Mouse (Mus musculus) embryonic stem cell, embryonic (primary cell): ENCODE results near the gene Uckl1.

ENCODE experiments used
- CTCF ChIA-PET, 4 experiments: fragments of 300-600 bp in 2 of 4; fragments of 350-600 bp in 2 of 4; sonication (Branson Sonifier 250); formaldehyde crosslinking; loops; one replicate each; lab custom pipeline; 2022; ENCODE audit warnings: inconsistent platforms in 2 of 4; lab: Charles Lee
- POLR2A ChIA-PET, 4 experiments: fragments of 300-600 bp in 2 of 4; fragments of 350-600 bp in 2 of 4; sonication (Branson Sonifier 250); formaldehyde crosslinking; loops; one replicate each; lab custom pipeline; 2022; ENCODE audit warnings: antibody characterized with exemption in 4 of 4, inconsistent platforms in 1 of 4; lab: Charles Lee

Gene Uckl1

GRCm38 (mm10) chr2:181570375-181570774 lies 14.3 kb downstream of the Uckl1 start:
- POLR2A ChIA-PET, result interaction anchor here (0.7 to 2.9 kb wide), 8 partner anchors 9 to 60 kb away, joined by 3 to 17 read pairs (median 4); partner anchors contain the start of gene Dnajc5 (in 1 of the 4)

DNA sequence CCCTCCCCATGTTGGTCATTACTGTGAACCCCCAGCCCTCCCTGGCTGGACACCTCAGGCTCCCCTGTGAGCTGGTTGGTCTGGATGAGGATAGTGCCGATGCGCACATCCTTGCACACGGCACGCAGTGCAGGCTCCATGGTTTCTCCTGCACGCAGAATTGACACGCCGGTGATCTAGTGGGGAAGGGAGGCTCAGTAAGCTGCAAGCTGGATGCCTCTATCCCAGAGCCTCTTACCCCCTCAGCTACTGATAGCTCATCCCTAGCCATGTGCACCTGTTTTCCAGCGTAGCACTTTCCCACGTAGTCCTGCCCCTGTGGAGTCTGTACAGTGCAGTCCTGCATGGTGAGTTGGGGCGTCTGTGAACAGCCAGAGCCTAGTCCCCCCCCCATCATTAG lies 14.8 kb downstream of the Uckl1 start:
- POLR2A ChIA-PET, result interaction anchor here in 3 of 4 experiments (1.0 to 2.9 kb wide), 9 partner anchors 8 to 60 kb away, joined by 3 to 20 read pairs (median 6); partner anchors contain the start of gene Dnajc5 (in 1 of the 3)
- CTCF ChIA-PET, result interaction anchor here in 3 of 4 experiments (0.7 to 3.1 kb wide), 7 partner anchors 10 to 109 kb away, joined by 3 to 28 read pairs (median 9); no protein-coding TSS in a partner anchor

More at GRCm38 (mm10) chr2:181570375-181570774, 14.3 kb downstream of the Uckl1 start:
- CTCF ChIA-PET, result interaction anchor here in 3 of 4 experiments (0.6 to 3.1 kb wide), 3 partner anchors 10 to 321 kb away, joined by 5 to 28 read pairs (median 5); no protein-coding TSS in a partner anchor

DNA sequence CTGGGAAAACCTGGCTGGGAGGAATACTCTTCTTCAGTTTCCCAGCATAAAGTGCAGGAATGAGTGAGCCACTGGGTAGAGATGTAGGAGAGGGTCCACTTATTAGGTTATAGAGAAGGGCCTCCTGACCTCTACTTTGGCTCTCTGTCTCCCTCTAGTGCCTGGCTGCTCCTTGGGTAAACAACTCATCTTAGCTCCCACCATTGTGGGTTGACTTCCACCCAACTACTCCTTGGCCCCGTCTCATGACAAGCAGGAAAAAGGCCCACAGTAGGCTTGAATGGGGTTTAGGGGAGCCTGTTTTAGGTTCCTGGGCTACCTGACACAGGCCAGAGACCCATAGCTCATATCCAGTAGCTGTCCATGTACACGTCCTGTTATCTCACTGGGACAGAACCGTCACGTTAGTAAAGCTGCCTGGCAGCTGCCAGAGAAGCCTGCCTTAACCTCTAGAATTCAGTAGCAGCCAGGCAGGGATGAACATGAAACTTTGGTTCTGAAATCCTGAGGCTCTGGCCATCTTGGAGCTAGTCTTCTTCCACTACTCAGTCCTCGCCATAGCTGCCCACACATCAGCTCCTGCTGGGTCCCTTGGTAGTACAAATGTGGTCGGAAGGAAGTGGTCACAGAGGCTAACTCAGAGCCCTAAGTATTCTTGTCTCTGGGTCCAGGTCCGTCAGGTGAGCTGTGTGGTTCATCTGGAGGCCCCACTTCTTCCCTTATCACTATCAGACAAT lies 16.3 kb downstream of the Uckl1 start:
- ChIA-PET CTCF (interaction anchor here (0.6 to 3.1 kb wide), 67 partner anchors 8 to 520 kb away, joined by 3 to 28 read pairs (median 4); partner anchors contain the start of genes Dnajc5 (in 1 of the 4), Samd10 (in 1 of the 4), Tcea2 (in 1 of the 4) and Tpd52l2 (in 1 of the 4)), POLR2A (interaction anchor here (0.6 to 2.9 kb wide), 27 partner anchors 9 to 187 kb away, joined by 3 to 20 read pairs (median 5); partner anchors contain the start of genes Dnajc5 (in 2 of the 4) and Samd10 (in 1 of the 4))

GRCm38 (mm10) chr2:181567338-181567737 lies 17.4 kb downstream of the Uckl1 start:
- POLR2A ChIA-PET, result interaction anchor here (0.6 to 2.5 kb wide), 11 partner anchors 8 to 167 kb away, joined by 3 to 20 read pairs (median 4); partner anchors contain the start of gene Dnajc5 (in 1 of the 4)
- CTCF ChIA-PET, result interaction anchor here (0.6 to 3.1 kb wide), 22 partner anchors 9 to 714 kb away, joined by 3 to 28 read pairs (median 6); partner anchors contain the start of genes Dnajc5 (in 1 of the 4) and Helz2 (in 1 of the 4)

DNA sequence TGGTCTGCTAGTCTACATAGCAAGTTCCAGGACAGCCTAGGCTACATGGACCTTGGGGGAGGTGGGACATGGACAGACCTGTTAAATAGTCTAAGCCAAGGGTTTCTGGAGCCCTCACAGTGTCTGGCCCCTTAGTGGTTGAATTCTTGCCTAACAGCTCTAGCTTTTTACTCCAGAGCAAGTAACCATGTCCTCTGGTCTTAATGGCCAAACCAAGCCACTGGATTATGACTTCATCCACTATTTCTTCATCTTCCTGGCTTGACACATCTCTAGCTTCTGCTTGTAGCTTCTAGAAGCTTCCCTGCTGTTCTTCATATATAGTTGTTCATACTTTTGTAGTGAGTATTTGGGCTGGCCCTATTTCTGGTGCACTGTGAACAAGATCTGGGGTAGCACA lies 30.9 kb downstream of the Uckl1 start:
- ChIA-PET CTCF (interaction anchor here in 3 of 4 experiments (0.6 to 2.0 kb wide), 5 partner anchors 9 to 31 kb away, joined by 3 to 15 read pairs (median 5); no protein-coding TSS in a partner anchor), POLR2A (interaction anchor here in 3 of 4 experiments (0.6 to 3.8 kb wide), 12 partner anchors 8 to 140 kb away, joined by 4 to 17 read pairs (median 5); partner anchors contain the start of genes Dnajc5 (in 1 of the 3) and Tpd52l2 (in 1 of the 3))

DNA sequence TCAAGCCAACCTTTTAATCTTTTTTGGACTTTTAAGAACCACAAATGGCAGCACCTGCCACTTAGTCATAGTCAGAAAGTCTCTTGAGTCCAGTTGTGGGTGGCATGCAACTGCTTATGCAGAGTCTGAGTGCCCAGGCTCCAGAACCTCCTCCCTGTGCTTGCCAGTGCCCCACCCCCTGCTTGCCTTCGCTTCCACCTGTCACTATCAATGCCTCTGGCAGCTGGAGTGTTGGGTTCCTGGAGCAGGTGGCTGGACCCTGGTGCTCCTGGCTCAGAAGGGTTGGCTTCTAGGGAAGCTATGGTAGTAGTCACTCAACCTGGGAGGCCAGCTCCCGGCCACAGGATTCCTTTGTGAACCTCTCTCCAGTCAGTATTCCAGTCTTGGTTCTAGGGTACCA lies 34.5 kb downstream of the Uckl1 start:
- ChIA-PET POLR2A (interaction anchor here in 2 of 4 experiments (0.8 to 2.7 kb wide), 4 partner anchors 8 to 51 kb away, joined by 3 to 8 read pairs (median 4); partner anchors contain the start of gene Dnajc5 (in 1 of the 2)), CTCF (interaction anchor here in 3 of 4 experiments (0.8 to 2.0 kb wide), 5 partner anchors 11 to 28 kb away, joined by 3 to 5 read pairs (median 3); no protein-coding TSS in a partner anchor)

DNA sequence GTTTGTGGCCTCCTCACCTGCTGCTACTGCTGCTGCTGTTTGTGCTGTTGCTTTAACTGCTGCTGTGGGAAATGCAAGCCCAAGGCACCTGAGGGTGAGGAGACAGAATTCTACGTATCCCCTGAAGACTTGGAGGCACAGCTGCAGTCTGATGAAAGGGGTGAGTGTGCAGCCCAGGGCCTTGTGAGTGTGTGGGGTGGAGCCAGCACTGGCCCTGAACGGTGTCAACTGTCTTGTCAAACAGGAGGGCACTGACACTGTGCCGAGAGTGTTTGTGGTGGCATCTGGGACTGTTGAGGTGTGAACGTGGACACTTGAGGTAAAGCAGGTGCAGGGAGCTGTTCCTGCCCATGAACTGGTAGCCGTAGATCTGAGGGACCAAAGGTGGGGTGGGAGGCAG lies 36.0 kb downstream of the Uckl1 start:
- POLR2A ChIA-PET, result interaction anchor here in 1 of 4 experiments (0.9 to 1.0 kb wide), 2 partner anchors 18 to 28 kb away, joined by 3 read pairs; partner anchors contain the start of gene Dnajc5

GRCm38 (mm10) chr2:181548227-181548626 lies 36.5 kb downstream of the Uckl1 start:
- CTCF ChIA-PET, result interaction anchor here in 1 of 4 experiments (1.2 kb wide), 1 partner anchor 20 kb away, joined by 6 read pairs; no protein-coding TSS in a partner anchor
- POLR2A ChIA-PET, result interaction anchor here in 1 of 4 experiments (0.9 to 1.0 kb wide), 2 partner anchors 17 to 28 kb away, joined by 3 read pairs; partner anchors contain the start of gene Dnajc5

More for the DNA sequence above, 36.0 kb downstream of the Uckl1 start:
- CTCF ChIA-PET, result interaction anchor here in 1 of 4 experiments (1.5 to 2.0 kb wide), 2 partner anchors 9 to 20 kb away, joined by 3 to 5 read pairs; no protein-coding TSS in a partner anchor

GRCm38 (mm10) chr2:181546142-181546541 lies 38.5 kb downstream of the Uckl1 start:
- CTCF ChIA-PET, result interaction anchor here in 3 of 4 experiments (0.6 to 1.9 kb wide), 4 partner anchors 12 to 176 kb away, joined by 3 to 8 read pairs (median 4); no protein-coding TSS in a partner anchor
- POLR2A ChIA-PET, result interaction anchor here in 1 of 4 experiments (1.3 to 2.0 kb wide), 4 partner anchors 9 to 28 kb away, joined by 3 to 7 read pairs (median 4); no protein-coding TSS in a partner anchor

DNA sequence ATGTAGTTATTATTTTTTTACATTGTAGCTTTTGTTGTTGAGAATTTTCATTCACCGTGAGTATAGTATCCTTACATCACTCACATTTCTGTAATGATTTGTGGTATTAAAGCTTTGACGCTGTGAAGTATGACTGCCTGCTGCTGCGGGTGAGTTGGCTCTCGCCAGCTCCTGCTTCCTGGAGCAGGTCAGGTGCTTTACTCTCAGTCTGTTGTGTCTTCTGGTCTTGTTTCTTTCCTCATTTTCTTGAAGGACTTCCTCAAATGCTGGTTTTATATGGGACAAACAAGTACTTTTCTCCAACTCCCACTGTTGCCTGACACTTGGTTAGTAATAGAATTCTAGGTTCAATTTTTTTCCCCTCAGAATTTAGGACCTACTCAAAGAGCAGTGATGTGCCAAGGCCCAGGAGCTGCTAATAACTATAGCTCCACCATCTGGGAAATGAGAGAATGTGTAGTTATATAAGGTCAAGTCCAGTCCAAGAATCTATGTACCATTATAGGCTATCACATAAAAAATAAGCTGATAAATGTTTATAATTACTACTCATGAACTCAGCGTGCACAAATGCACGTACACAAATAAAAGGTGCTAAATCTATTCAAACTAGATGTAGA lies 42.8 kb downstream of the Uckl1 start:
- ChIA-PET POLR2A (interaction anchor here in 2 of 4 experiments (0.6 to 2.6 kb wide), 9 partner anchors 9 to 157 kb away, joined by 3 to 9 read pairs (median 3); partner anchors contain the start of gene Dnajc5 (in 2 of the 2)), CTCF (interaction anchor here in 2 of 4 experiments (0.6 to 2.2 kb wide), 3 partner anchors 27 to 137 kb away, joined by 3 to 11 read pairs (median 3); no protein-coding TSS in a partner anchor)

GRCm38 (mm10) chr2:181537444-181538047 lies 47.1 kb downstream of the Uckl1 start:
- ChIA-PET CTCF (interaction anchor here in 2 of 4 experiments (0.7 to 2.6 kb wide), 8 partner anchors 15 to 350 kb away, joined by 3 to 10 read pairs (median 3); partner anchors contain the start of genes Dnajc5 (in 1 of the 2) and Ppdpf (in 1 of the 2)), POLR2A (interaction anchor here (0.6 to 2.1 kb wide), 15 partner anchors 15 to 173 kb away, joined by 3 to 17 read pairs (median 4); partner anchors contain the start of genes Dnajc5 (in 3 of the 4), Abhd16b (in 1 of the 4) and Zgpat (in 1 of the 4))

DNA sequence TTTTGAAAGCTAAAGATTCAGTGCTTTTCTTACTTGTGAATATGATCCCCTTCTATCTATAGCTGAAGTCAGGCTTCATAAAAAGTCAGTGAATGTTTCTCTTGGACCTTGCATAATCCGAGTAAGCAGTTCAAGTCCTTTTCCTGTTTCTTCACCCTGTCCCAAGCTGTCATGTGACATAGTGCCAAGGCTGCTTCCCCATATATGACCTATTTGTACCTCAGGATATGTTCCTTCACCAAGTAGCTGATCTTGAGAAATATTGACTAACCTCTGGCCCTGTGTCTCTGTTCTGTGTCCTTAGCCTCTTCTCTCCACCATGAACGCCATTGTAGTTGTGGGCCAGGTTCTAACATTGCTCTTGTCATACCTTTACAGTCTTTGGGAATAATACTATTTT lies 48.3 kb downstream of the Uckl1 start:
- POLR2A ChIA-PET, result interaction anchor here in 1 of 4 experiments (0.8 to 3.2 kb wide), 3 partner anchors 14 to 166 kb away, joined by 3 to 11 read pairs (median 4); no protein-coding TSS in a partner anchor
- CTCF ChIA-PET, result interaction anchor here in 2 of 4 experiments (1.3 to 2.6 kb wide), 2 partner anchors 13 to 14 kb away, joined by 6 to 10 read pairs; no protein-coding TSS in a partner anchor

DNA sequence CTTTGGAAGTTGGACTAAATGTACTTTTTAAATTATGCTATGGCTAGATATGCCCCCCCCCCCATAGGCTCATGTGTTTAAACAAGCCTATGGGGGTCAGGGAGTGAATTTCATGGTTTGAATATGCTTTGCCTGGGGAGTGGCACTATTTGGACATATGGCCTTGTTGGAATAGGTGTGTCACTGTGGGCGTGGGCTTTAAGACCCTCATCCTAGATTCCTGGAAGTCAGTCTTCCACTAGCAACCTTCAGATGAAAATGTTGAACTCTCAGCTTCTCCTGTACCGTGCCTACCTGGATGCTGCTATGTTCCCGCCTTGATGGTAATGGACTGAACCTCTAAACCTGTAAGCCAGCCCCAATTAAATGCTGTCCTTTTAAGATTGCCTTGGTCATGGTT lies 52.1 kb downstream of the Uckl1 start:
- ChIA-PET POLR2A (interaction anchor here in 2 of 4 experiments (0.5 to 6.0 kb wide), 13 partner anchors 8 to 89 kb away, joined by 3 to 46 read pairs (median 8); partner anchors contain the start of genes Dnajc5 (in 2 of the 2) and Tpd52l2 (in 2 of the 2)), CTCF (interaction anchor here in 2 of 4 experiments (0.6 to 2.7 kb wide), 4 partner anchors 10 to 516 kb away, joined by 4 to 12 read pairs (median 8); no protein-coding TSS in a partner anchor)

DNA sequence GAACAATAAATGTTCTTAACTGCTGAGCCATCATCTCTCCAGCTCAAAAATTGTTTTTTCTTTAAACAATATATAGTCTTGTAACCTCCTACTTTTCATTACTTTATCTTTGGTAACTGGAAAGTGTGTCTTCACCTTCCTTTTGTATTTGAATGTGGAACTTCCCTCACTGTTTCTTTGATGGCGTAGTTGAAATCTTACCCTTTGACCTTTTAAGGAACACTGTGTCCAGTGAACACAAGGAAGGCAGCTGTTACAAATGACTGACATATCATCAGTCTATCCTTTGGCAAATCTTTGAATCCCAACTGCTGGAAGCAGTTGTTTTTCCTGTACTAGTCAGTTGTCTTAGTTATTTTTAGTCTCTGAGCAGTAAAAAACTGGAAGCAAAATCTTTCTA lies 55.6 kb downstream of the Uckl1 start:
- ChIA-PET POLR2A (interaction anchor here in 3 of 4 experiments (0.8 to 6.0 kb wide), 10 partner anchors 8 to 52 kb away, joined by 3 to 46 read pairs (median 3); partner anchors contain the start of genes Dnajc5 (in 3 of the 3) and Tpd52l2 (in 1 of the 3)), CTCF (interaction anchor here in 1 of 4 experiments (0.9 kb wide), 1 partner anchor 9 kb away, joined by 3 read pairs; the partner anchor contains the start of gene Dnajc5)

DNA sequence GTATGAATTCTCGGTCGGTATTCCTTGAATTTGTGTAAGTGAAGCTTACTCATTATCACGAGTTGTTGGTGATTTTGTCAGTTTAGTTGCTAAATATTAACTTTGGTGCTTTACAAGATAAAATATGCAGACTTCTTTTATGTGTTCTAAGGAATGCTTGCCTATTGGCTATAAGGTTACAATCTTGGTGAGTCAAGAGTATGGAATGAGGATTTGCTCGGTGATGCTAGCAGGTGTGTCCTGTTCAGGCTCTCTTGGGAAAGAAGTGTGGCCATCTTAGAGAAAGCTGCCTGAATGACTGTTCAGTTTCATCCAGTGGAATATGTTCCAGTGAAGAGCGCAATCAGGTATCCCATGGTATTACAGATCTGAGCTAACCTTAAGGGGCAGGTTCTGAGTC lies 59.2 kb downstream of the Uckl1 start:
- ChIA-PET POLR2A (interaction anchor here in 2 of 4 experiments (1.4 to 1.6 kb wide), 3 partner anchors 13 to 144 kb away, joined by 3 to 4 read pairs (median 3); partner anchors contain the start of gene Abhd16b (in 1 of the 2)), CTCF (interaction anchor here in 1 of 4 experiments (1.2 kb wide), 1 partner anchor 55 kb away, joined by 3 read pairs; no protein-coding TSS in a partner anchor)
